Mouse (Mus musculus): ENCODE measurements around the gene Raly.

DNA sequence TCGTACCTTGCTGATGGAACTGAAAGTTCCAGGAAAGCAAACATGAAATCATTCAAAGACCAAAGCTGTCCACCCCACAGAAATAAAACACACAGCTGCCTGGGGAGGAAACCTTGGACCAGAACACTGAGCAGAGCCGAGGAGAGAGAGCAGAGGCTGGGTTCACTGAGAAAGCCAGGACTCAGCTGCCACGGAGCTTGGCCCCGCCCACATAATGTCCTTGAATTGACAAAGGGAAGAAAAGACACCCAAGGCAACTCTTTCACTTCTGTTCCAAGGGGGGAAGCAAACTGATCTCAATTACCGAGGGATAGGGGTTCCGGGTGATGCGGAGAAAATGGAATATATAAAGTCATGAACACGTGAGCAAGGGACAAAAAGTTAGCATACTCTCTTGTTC, 39.0 kb upstream of the Raly start:
- TF ChIP-seq CTCF (IDR thresholded peaks at IDR 0.05; ENCODE audit: low read depth) (no peak), EP300 (IDR thresholded peaks at IDR 0.05; ENCODE audit: low read depth) (no peak)
